Mouse (Mus musculus) liver, postnatal 0 days (tissue): ENCODE results near the gene Aldh18a1. TPM values are rescaled to one million over a fixed set of nuclear protein-coding genes. Genes with fewer than 3 reads are reported as not detected.
"Not testable (repeated sequence)": the region's sequence is repeated elsewhere in the genome, so short reads cannot be mapped to it uniquely, and the experiment has no call there.

Source experiments
- ATAC-seq: fragments of 200-750 bp; cut with Nextera tagmentation; 2 replicates; pipeline ENCODE4 v1.8.0; 2017; ENCODE audit warnings: mild to moderate bottlenecking, moderate library complexity
- DNase-seq: peaks from one replicate; pipeline ENCODE4 v3.0.0-alpha.2; 2016
- H3K27ac ChIP-seq: fragments of 300-500 bp; sonication (generic); 2 replicates; pipeline ENCODE4 v1.5.1; 2014; ENCODE audit warnings: antibody characterized with exemption, moderate library complexity, mild to moderate bottlenecking, low read depth
- H3K27me3 ChIP-seq: fragments of 300-500 bp; sonication (generic); 2 replicates; pipeline ENCODE4 v1.6.1; 2014; ENCODE audit warnings: low read length, control low read depth, mixed read lengths; ENCODE audit not compliant: insufficient read depth
- H3K36me3 ChIP-seq: fragments of 300-500 bp; sonication (generic); replicated peaks from 2 replicates; pipeline ENCODE4 v1.6.1; 2014; ENCODE audit warnings: mild to moderate bottlenecking, control low read depth, low read length, moderate library complexity, mixed read lengths; ENCODE audit not compliant: insufficient read depth
- H3K4me1 ChIP-seq: fragments of 300-500 bp; sonication (generic); 2 replicates; pipeline ENCODE4 v1.6.1; 2014; ENCODE audit warnings: antibody characterized with exemption, mild to moderate bottlenecking, control low read depth; ENCODE audit not compliant: insufficient read depth
- H3K4me2 ChIP-seq: fragments of 300-500 bp; sonication (generic); 2 replicates; pipeline ENCODE4 v1.6.1; 2014; ENCODE audit warnings: low read depth, mild to moderate bottlenecking, low read length, moderate library complexity, mixed read lengths
- H3K4me3 ChIP-seq: fragments of 300-500 bp; sonication (generic); 2 replicates; pipeline ENCODE4 v1.5.1; 2014; ENCODE audit warnings: low read depth, low read length
- H3K9ac ChIP-seq: fragments of 300-500 bp; sonication (generic); replicated peaks from 2 replicates; pipeline ENCODE4 v1.6.1; 2014; ENCODE audit warnings: mild to moderate bottlenecking, moderate library complexity
- H3K9me3 ChIP-seq: fragments of 300-500 bp; sonication (generic); 2 replicates; pipeline ENCODE4 v1.6.1; 2016; ENCODE audit warnings: mild to moderate bottlenecking, control low read depth, low read length, mixed read lengths
- CTCF ChIP-seq: sonication (generic); IDR thresholded peaks from 2 replicates; pipeline ENCODE4 v1.5.1; 2016; ENCODE audit warnings: antibody characterized with exemption, low read depth
- EP300 ChIP-seq: IDR thresholded peaks from 2 replicates; pipeline ENCODE4 v1.6.1; 2016; ENCODE audit warnings: antibody characterized with exemption, low read depth, mild to moderate bottlenecking
- WGBS: fragments of 180-500 bp; shearing (Covaris S2); extraction: QIAGEN DNeasy Blood & Tissue Kit; methylation state at CpG from one replicate; pipeline ENCODE4 v1.1.7; 2014; ENCODE audit not compliant: insufficient replicate concordance; 5-methylcytosine and 5-hydroxymethylcytosine counted together
- polyA plus RNA-seq: library from polyadenylated mRNA; unstranded; fragments of >200 nt; fragmentation: Nextera tagmentation; extraction: Ambion mirVana; gene quantifications from 2 replicates; pipeline ENCODE4 v1.2.1, GENCODE M21; 2015

Aldh18a1 gene
- polyA plus RNA-seq, 1 experiment from 2014 or later = 9.1 TPM

DNA sequence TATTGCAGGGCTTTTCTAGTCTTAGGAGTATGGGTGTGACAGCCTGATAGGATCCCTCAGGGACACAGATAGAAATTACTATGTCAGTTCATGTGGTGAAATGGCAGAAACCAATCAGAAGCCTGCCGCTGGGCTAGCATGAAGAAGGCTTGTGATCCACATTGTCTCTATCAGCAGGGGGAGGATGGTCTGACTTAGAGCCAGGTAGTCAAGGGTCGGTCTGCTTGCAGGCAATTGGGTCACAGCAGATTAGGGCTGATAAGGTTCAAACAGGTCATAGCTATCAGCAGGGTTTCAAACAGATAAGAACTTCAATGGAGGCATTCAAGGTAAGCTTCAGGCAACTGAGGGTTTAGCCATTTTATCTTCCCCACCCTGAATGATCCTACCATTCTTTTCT is 7.4 kb downstream of the Aldh18a1 start:
- TF ChIP-seq EP300 = no peak
- TF ChIP-seq CTCF = no peak
- Histone ChIP-seq H3K9me3 (no peaks in the 10 kb centered on the region), H3K36me3 (peaks cover 32% of the 10 kb centered on the region), H3K4me3 (no peak overlapping the region), H3K9ac (no peak overlapping the region), H3K27ac (no peak overlapping the region), H3K4me2 (no peak overlapping the region), H3K4me1 (0 out of 2 replicates have a peak, but pooled peaks cover 2% of the 10 kb centered on the region), H3K27me3 (no peaks in the 10 kb centered on the region)
- WGBS = 37% methylated on average over 2 of the region's 2 CpGs
- ATAC-seq = no peak
- no peak for DNase-seq

DNA sequence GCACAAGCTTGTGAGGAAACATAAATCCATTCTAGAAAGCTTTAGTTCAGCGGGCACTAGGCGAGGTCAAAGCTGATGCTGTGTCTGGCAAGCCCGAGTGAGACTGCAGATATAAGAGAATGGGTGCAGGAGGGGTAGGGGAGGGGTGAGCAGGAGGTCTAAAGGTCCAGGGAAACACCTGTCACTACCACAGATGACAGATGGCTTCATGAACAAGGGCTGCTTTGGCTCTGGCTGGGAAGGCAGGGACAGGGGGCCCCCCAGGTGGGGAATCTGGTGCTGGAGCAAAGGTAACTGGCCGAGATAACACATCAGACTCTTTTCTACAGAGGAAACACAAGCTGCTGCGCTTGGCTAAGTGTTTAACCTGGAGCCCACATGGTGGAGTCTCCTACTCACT is 12.8 kb downstream of the Aldh18a1 start:
- Histone ChIP-seq H3K4me1 (no peaks in the 10 kb centered on the region), H3K9ac (no peak overlapping the region), H3K9me3 (peaks cover 1% of the 10 kb centered on the region), H3K27me3 (no peaks in the 10 kb centered on the region), H3K27ac (no peak overlapping the region), H3K4me2 (no peak overlapping the region), H3K4me3 (no peak overlapping the region), H3K36me3 (peaks cover 51% of the 10 kb centered on the region)
- TF ChIP-seq CTCF = no peak
- TF ChIP-seq EP300 = no peak
- DNase-seq (no peak), ATAC-seq (no peak)
- 82% methylated on average over 5 of the region's 5 CpGs for WGBS

DNA sequence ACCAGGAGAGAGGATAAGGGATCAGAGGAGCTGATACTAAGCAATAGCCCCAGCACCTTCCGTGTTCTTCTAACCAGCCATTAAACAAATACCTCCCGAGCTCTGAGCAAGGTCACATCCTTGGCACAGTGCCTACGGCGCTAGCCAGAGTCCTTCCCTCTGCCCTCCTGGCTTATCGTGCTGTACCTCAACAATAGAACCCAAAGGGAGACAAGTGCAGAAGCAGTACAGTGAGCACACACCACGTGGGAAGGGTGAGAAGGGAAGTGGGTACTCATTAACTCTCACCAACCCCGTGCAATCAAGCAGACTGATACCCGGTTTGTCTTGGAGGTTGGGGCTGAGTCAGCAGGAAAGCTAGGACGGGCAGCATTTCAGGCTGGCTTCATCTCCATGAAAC is 17.5 kb downstream of the Aldh18a1 start:
- ATAC-seq (peak; percentile 66), DNase-seq (no peak)
- H3K27me3 ChIP-seq = no peaks in the 10 kb centered on the region
- H3K36me3 ChIP-seq = peaks cover 69% of the 10 kb centered on the region
- H3K9me3 ChIP-seq = peaks cover 10% of the 10 kb centered on the region
- no peak overlapping the region for H3K4me3 ChIP-seq
- no peak overlapping the region for H3K9ac ChIP-seq
- no peaks in the 10 kb centered on the region for H3K4me1 ChIP-seq
- H3K4me2 ChIP-seq = no peak overlapping the region
- 75% methylated on average over 9 of the region's 9 CpGs for WGBS
- no peak overlapping the region for H3K27ac ChIP-seq
- no peak for TF ChIP-seq EP300
- TF ChIP-seq CTCF = no peak

DNA sequence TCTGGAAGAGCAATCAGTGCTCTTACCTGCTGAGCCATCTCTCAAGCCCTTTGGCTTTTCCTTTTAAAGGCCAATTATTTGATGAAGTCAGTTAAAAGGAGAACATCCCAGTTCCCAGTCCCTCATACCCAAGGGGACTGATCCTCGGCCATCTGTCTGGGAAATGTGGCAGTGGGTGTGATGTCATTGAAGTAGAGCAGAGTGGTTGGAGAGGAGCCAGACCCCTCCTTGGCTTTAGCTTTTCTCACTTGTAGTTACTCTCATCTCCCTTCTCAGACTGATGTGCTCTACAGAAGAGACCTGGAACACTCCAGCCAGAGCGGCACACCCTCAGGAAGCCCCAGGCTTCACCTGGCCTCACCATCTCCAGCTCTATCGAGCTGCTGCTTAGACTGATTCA is 20.6 kb downstream of the Aldh18a1 start:
- Histone ChIP-seq H3K4me1 (no peaks in the 10 kb centered on the region), H3K4me2 (no peak overlapping the region), H3K27me3 (no peaks in the 10 kb centered on the region), H3K27ac (no peak overlapping the region), H3K9ac (no peak overlapping the region), H3K4me3 (no peak overlapping the region), H3K9me3 (peaks cover 10% of the 10 kb centered on the region), H3K36me3 (peaks cover 72% of the 10 kb centered on the region)
- no peak for ATAC-seq
- WGBS = 89% methylated on average over 3 of the region's 3 CpGs
- TF ChIP-seq EP300 (no peak), CTCF (no peak)
- DNase-seq = no peak

DNA sequence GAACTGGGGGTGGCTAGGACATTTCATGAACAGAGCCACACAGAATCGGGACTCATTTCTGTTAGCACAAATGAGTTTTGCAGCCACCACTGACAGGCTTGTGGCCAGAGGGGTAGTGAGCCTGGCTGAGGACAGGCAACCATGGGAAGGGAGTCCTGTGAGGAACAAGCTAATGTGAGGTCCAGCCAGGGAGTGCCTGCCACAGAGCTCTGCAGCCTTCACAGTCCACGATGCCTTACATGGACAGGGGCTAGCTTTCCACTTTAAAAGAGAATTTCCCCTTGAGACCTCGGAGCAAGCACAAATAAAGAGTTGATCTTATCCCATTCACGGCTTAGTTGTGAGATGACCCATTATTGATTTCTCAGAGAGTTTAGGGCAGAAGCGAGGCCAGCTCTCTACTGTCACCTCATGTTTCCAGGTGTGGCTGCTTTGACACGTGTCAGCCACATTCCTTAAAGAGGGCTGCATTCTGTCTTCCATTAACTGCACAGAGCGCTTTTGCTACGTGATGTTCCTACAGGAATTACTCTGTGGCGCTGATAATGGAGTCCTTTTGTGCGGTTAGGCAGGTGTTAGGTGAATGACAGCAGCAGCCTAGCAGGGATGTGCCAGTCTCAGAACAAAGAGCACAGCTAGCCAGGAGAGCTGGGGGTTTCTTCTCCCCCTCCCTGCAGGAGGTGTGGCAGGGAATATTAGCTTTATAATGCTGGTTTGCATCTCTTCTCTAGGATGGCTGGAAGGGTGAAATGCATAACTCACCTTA is 24.2 kb downstream of the Aldh18a1 start:
- TF ChIP-seq CTCF = no peak
- no peak for TF ChIP-seq EP300
- peaks cover 57% of the 10 kb centered on the region for H3K36me3 ChIP-seq
- WGBS = 78% methylated on average over 10 of the region's 10 CpGs

DNA sequence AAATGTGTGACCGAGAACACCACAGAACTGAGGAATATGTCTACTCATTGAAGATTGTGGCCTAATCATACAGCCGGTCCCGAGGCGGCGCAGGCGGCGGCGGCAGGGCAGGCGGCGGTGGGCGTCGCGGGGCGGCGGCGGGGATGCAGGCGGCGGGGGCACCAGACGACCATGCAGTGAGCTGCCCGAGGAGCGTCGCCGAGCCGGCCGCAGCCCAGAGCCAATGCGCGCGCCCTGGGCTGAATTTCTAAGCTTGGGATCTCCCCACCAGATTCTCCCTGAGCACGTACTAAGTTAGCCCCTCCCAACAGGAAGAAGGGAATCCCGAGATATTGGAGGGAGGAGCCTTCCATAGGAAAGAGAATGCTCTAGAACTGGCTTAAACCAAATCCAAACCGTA is 26.7 kb downstream of the Aldh18a1 start:
- H3K4me1 ChIP-seq, H3K9me3 ChIP-seq, H3K4me3 ChIP-seq, H3K27me3 ChIP-seq, DNase-seq, H3K9ac ChIP-seq, H3K4me2 ChIP-seq, H3K27ac ChIP-seq: not testable (repeated sequence)
- peaks cover 49% of the 10 kb centered on the region for H3K36me3 ChIP-seq
- peak; percentile 47; the same call in 1 of the 2 replicates for ATAC-seq
- WGBS = 73% methylated on average over 12 of the region's 31 CpGs

More for the DNA sequence above, 24.2 kb downstream of the Aldh18a1 start:
- no peak overlapping the region for H3K27ac ChIP-seq
- no peaks in the 10 kb centered on the region for H3K9me3 ChIP-seq
- no peak for ATAC-seq
- H3K4me3 ChIP-seq = no peak overlapping the region
- DNase-seq = no peak
- no peak overlapping the region for H3K4me2 ChIP-seq
- H3K27me3 ChIP-seq = no peaks in the 10 kb centered on the region
- H3K9ac ChIP-seq = no peak overlapping the region
- H3K4me1 ChIP-seq = no peaks in the 10 kb centered on the region

DNA sequence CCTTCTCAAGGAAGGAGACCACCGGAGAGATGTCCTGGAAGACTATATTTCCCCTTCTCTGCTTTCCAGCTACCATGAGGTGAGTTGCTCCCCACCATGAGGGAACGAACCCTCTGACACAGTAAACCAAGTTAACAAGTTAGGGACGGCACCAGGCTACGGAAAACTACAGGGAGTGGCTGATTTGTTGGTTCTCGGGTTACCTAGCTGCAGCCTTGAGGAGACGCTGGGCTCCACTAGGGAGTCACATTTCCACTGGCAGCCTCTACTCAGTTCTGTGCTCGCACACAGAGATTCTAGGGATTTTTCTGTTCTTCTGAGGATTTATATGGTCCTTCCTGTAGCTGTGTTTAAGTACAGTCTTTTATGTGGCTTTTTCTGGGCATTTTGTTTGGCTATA is 32.2 kb downstream of the Aldh18a1 start:
- Histone ChIP-seq H3K9ac (no peak overlapping the region), H3K9me3 (no peaks in the 10 kb centered on the region), H3K36me3 (peaks cover 36% of the 10 kb centered on the region), H3K27ac (no peak overlapping the region), H3K4me3 (no peak overlapping the region), H3K4me1 (peaks cover 8% of the 10 kb centered on the region; the same call in 1 of the 2 replicates), H3K4me2 (no peak overlapping the region), H3K27me3 (no peaks in the 10 kb centered on the region)
- TF ChIP-seq CTCF = no peak
- no peak for TF ChIP-seq EP300
- ATAC-seq = no peak
- no peak for DNase-seq
- 94% methylated on average over 7 of the region's 7 CpGs for WGBS
